Mouse (Mus musculus) intestine, embryonic 15.5 days (tissue): ENCODE results near the gene Paip2b. TPM values are rescaled to one million over a fixed set of nuclear protein-coding genes. Genes with fewer than 3 reads are reported as not detected.

ENCODE experiments used
- ATAC-seq: fragments of 200-750 bp; cut with Nextera tagmentation; 2 replicates; pipeline ENCODE4 v1.8.0; 2017; ENCODE audit warnings: moderate TSS enrichment, moderate library complexity
- H3K27ac ChIP-seq: fragments of 300-500 bp; sonication (generic); 2 replicates; pipeline ENCODE4 v1.5.1; 2015; ENCODE audit warnings: mild to moderate bottlenecking, inconsistent platforms
- H3K27me3 ChIP-seq: fragments of 300-500 bp; sonication (generic); replicated peaks from 2 replicates; pipeline ENCODE4 v1.6.1; 2015; ENCODE audit warnings: inconsistent platforms
- H3K36me3 ChIP-seq: fragments of 300-500 bp; sonication (generic); 2 replicates; pipeline ENCODE4 v1.6.1; 2015; ENCODE audit warnings: inconsistent platforms
- H3K4me1 ChIP-seq: fragments of 300-500 bp; sonication (generic); replicated peaks from 2 replicates; pipeline ENCODE4 v1.6.1; 2015; ENCODE audit warnings: inconsistent platforms
- H3K4me2 ChIP-seq: fragments of 300-500 bp; sonication (generic); replicated peaks from 2 replicates; pipeline ENCODE4 v1.6.1; 2015; ENCODE audit warnings: mild to moderate bottlenecking, inconsistent platforms
- H3K4me3 ChIP-seq: fragments of 300-500 bp; sonication (generic); replicated peaks from 2 replicates; pipeline ENCODE4 v1.5.1; 2015; ENCODE audit warnings: inconsistent platforms
- H3K9ac ChIP-seq: fragments of 300-500 bp; sonication (generic); 2 replicates; pipeline ENCODE4 v1.6.1; 2015; ENCODE audit warnings: inconsistent platforms
- H3K9me3 ChIP-seq: fragments of 300-500 bp; sonication (generic); 2 replicates; pipeline ENCODE4 v1.6.1; 2016; ENCODE audit warnings: inconsistent platforms
- WGBS: fragments of 180-500 bp; shearing (Covaris S2); methylation state at CpG from one replicate; pipeline ENCODE4 v1.1.7; 2015; 5-methylcytosine and 5-hydroxymethylcytosine counted together
- polyA plus RNA-seq: library from polyadenylated mRNA; unstranded; fragments of >200 nt; fragmentation: Nextera tagmentation; extraction: Ambion mirVana; gene quantifications from 2 replicates; pipeline ENCODE4 v1.2.1, GENCODE M21; 2015

The Paip2b gene
- 15.7 and 15.9 TPM in 2 replicates for polyA plus RNA-seq

- ATAC-seq = peak; percentile 99
These were observed at the start of gene Paip2b for GRCm38 (mm10) chr6:83831606-83832123. Gene Paip2b (minus strand): TSS chr6:83831741.

GRCm38 (mm10) chr6:83879815-83880214 is 48.3 kb upstream of the Paip2b start:
- 2% methylated on average over 4 of the region's 4 CpGs for WGBS
- Histone ChIP-seq H3K4me2 (no peak overlapping the region), H3K36me3 (no peaks in the 10 kb centered on the region)

More at GRCm38 (mm10) chr6:83831606-83832123, at the start of gene Paip2b:
- H3K36me3 ChIP-seq = no peaks in the 10 kb centered on the region
- H3K4me3 ChIP-seq = peak within 1 kb of the TSS; percentile 80
- H3K9me3 ChIP-seq = no peaks in the 10 kb centered on the region
- H3K4me1 ChIP-seq = no peaks in the 10 kb centered on the region
- H3K27me3 ChIP-seq = no peaks in the 10 kb centered on the region
- peak within 1 kb of the TSS; percentile 90 for H3K27ac ChIP-seq
- WGBS = under 1% methylated on average over 37 of the region's 37 CpGs
- H3K9ac ChIP-seq = peak within 1 kb of the TSS; percentile 79
- H3K4me2 ChIP-seq = peak within 1 kb of the TSS; percentile 88

GRCm38 (mm10) chr6:83867598-83868585 is 36.4 kb upstream of the Paip2b start:
- 5% methylated on average over 19 of the region's 19 CpGs for WGBS
- Histone ChIP-seq H3K27me3 (no peaks in the 10 kb centered on the region), H3K9me3 (no peaks in the 10 kb centered on the region), H3K9ac (peak overlapping the region; percentile 54; the same call in 1 of the 2 replicates), H3K4me2 (peak overlapping the region; percentile 100), H3K36me3 (no peaks in the 10 kb centered on the region), H3K4me1 (0 out of 2 replicates have a peak, but pooled peaks cover 3% of the 10 kb centered on the region), H3K27ac (no peak overlapping the region), H3K4me3 (peak overlapping the region; percentile 54)
- peak; percentile 53 for ATAC-seq

More at GRCm38 (mm10) chr6:83879815-83880214, 48.3 kb upstream of the Paip2b start:
- no peak overlapping the region for H3K27ac ChIP-seq
- no peak for ATAC-seq
- H3K4me3 ChIP-seq = no peak overlapping the region
- H3K9me3 ChIP-seq = no peaks in the 10 kb centered on the region
- no peaks in the 10 kb centered on the region for H3K27me3 ChIP-seq
- H3K4me1 ChIP-seq = no peaks in the 10 kb centered on the region
- no peak overlapping the region for H3K9ac ChIP-seq

- H3K27me3 ChIP-seq = no peaks in the 10 kb centered on the region
- peak within 1 kb of the TSS; percentile 100 for H3K4me2 ChIP-seq
- peak within 1 kb of the TSS; percentile 54 for H3K9ac ChIP-seq
- H3K27ac ChIP-seq = no peak within 1 kb of the TSS
- H3K9me3 ChIP-seq = no peaks in the 10 kb centered on the region
- WGBS = under 1% methylated on average over 50 of the region's 50 CpGs
- H3K4me3 ChIP-seq = peak within 1 kb of the TSS; percentile 54
- H3K36me3 ChIP-seq = no peaks in the 10 kb centered on the region
- peak; percentile 99 for ATAC-seq
- 0 out of 2 replicates have a peak, but pooled peaks cover 3% of the 10 kb centered on the region for H3K4me1 ChIP-seq
These were observed 35.5 kb upstream of the Paip2b start, which contains the start of gene Zfp638 for GRCm38 (mm10) chr6:83866954-83867597. Gene Zfp638 (plus strand): TSS chr6:83867109.

GRCm38 (mm10) chr6:83866423-83866822 is 34.9 kb upstream of the Paip2b start:
- Histone ChIP-seq H3K9me3 (no peaks in the 10 kb centered on the region), H3K36me3 (no peaks in the 10 kb centered on the region), H3K4me2 (peak overlapping the region; percentile 100), H3K4me3 (no peak overlapping the region), H3K27me3 (no peaks in the 10 kb centered on the region), H3K4me1 (0 out of 2 replicates have a peak, but pooled peaks cover 3% of the 10 kb centered on the region), H3K9ac (no peak overlapping the region), H3K27ac (no peak overlapping the region)
- 35% methylated on average over 4 of the region's 4 CpGs for WGBS
- ATAC-seq = peak; percentile 31

- H3K4me2 ChIP-seq = no peak overlapping the region
- 65% methylated on average over 4 of the region's 4 CpGs for WGBS
- no peak for ATAC-seq
- H3K4me3 ChIP-seq = no peak overlapping the region
- no peaks in the 10 kb centered on the region for H3K9me3 ChIP-seq
- H3K27ac ChIP-seq = no peak overlapping the region
- H3K27me3 ChIP-seq = no peaks in the 10 kb centered on the region
- H3K9ac ChIP-seq = no peak overlapping the region
- H3K36me3 ChIP-seq = no peaks in the 10 kb centered on the region
- 0 out of 2 replicates have a peak, but pooled peaks cover 3% of the 10 kb centered on the region for H3K4me1 ChIP-seq
These were observed 32.0 kb upstream of the Paip2b start for GRCm38 (mm10) chr6:83863538-83863937.

GRCm38 (mm10) chr6:83860033-83860432 is 28.5 kb upstream of the Paip2b start:
- 75% methylated on average over 9 of the region's 9 CpGs for WGBS
- H3K9ac ChIP-seq = no peak overlapping the region
- H3K9me3 ChIP-seq = no peaks in the 10 kb centered on the region
- no peak overlapping the region for H3K27ac ChIP-seq
- ATAC-seq = no peak
- no peak overlapping the region for H3K4me2 ChIP-seq
- no peaks in the 10 kb centered on the region for H3K27me3 ChIP-seq
- H3K4me3 ChIP-seq = no peak overlapping the region
- H3K4me1 ChIP-seq = no peaks in the 10 kb centered on the region
- H3K36me3 ChIP-seq = no peaks in the 10 kb centered on the region

- Histone ChIP-seq H3K4me3 (no peak overlapping the region), H3K27me3 (no peaks in the 10 kb centered on the region), H3K9me3 (no peaks in the 10 kb centered on the region), H3K36me3 (no peaks in the 10 kb centered on the region), H3K9ac (no peak overlapping the region), H3K4me1 (no peaks in the 10 kb centered on the region), H3K27ac (no peak overlapping the region), H3K4me2 (no peak overlapping the region)
- no peak for ATAC-seq
- WGBS = 75% methylated on average over 5 of the region's 5 CpGs
These were observed 25.9 kb upstream of the Paip2b start for GRCm38 (mm10) chr6:83857476-83857875.

- WGBS = 77% methylated on average over 2 of the region's 2 CpGs
- Histone ChIP-seq H3K27ac (no peak overlapping the region), H3K4me2 (no peak overlapping the region), H3K4me1 (no peaks in the 10 kb centered on the region), H3K27me3 (no peaks in the 10 kb centered on the region), H3K36me3 (no peaks in the 10 kb centered on the region), H3K9ac (no peak overlapping the region), H3K9me3 (no peaks in the 10 kb centered on the region), H3K4me3 (no peak overlapping the region)
- no peak for ATAC-seq
These were observed 17.9 kb upstream of the Paip2b start for GRCm38 (mm10) chr6:83849446-83849845.

- no peaks in the 10 kb centered on the region for H3K4me1 ChIP-seq
- no peak overlapping the region for H3K27ac ChIP-seq
- no peaks in the 10 kb centered on the region for H3K9me3 ChIP-seq
- no peak overlapping the region for H3K4me3 ChIP-seq
- no peak overlapping the region for H3K9ac ChIP-seq
- no peaks in the 10 kb centered on the region for H3K27me3 ChIP-seq
- 90% methylated on average over 2 of the region's 2 CpGs for whole genome bisulfite sequencing
- no peak overlapping the region for H3K4me2 ChIP-seq
- ATAC-seq = no peak
- no peaks in the 10 kb centered on the region for H3K36me3 ChIP-seq
These were observed 14.6 kb upstream of the Paip2b start for GRCm38 (mm10) chr6:83846141-83846540.

- Histone ChIP-seq H3K9me3 (no peaks in the 10 kb centered on the region), H3K36me3 (no peaks in the 10 kb centered on the region), H3K4me3 (no peak overlapping the region), H3K9ac (no peak overlapping the region), H3K4me2 (no peak overlapping the region), H3K4me1 (no peaks in the 10 kb centered on the region), H3K27ac (no peak overlapping the region), H3K27me3 (no peaks in the 10 kb centered on the region)
- WGBS = 90% methylated on average over 10 of the region's 10 CpGs
- no peak for ATAC-seq
These were observed 13.4 kb upstream of the Paip2b start for GRCm38 (mm10) chr6:83844913-83845312.

- H3K9me3 ChIP-seq = no peaks in the 10 kb centered on the region
- no peak overlapping the region for H3K4me3 ChIP-seq
- no peaks in the 10 kb centered on the region for H3K36me3 ChIP-seq
- H3K27ac ChIP-seq = no peak overlapping the region
- ATAC-seq = no peak
- 77% methylated on average over 6 of the region's 6 CpGs for WGBS
- H3K4me1 ChIP-seq = no peaks in the 10 kb centered on the region
- no peak overlapping the region for H3K9ac ChIP-seq
- no peak overlapping the region for H3K4me2 ChIP-seq
- no peaks in the 10 kb centered on the region for H3K27me3 ChIP-seq
These were observed 8.5 kb upstream of the Paip2b start for GRCm38 (mm10) chr6:83840086-83840485.
